Comparison of ENCODE assay signal across 9 mouse cellular contexts in the genomic region with DNA sequence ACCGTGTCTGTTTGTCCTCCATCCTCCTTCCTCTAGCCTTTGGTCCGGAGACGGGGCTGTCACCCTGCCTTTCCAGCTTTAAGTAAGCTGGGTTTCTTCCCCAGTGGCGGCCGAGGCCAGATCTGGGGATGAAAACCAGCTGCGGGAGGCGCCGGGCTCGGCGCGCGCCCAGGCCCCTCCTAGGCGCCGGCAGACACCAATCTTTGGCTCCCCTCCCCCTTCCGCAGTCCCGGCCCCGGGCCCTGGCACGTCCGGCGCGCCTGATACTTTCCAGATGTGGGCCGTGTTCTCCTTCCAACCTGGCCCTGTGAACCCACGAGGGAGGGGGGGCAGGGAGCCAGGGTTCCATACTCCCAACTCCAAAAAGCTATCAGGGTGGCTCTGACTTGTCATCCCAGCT. TPM values are rescaled to one million over a fixed set of nuclear protein-coding genes. Genes with fewer than 3 reads are reported as not detected.
DNase-seq lines count a peak whose midpoint lies in the region; ATAC-seq lines count a peak whose summit lies in the region.
"Had no signal": no experiment of that assay in that cellular context is flagged by ENCODE, and none has a peak within 500 bp of the region (broad histone marks: within the 10 kb centered on the region; RNA-seq: fewer than 3 reads in every experiment).

No protein-coding gene starts in this region.

- no peak for ATAC-seq in liver, embryonic 15.5 days (ENCODE audit: insufficient read depth)

- intact Hi-C loops in gastrocnemius, postnatal 36 days (cut with DNase I) = loop anchor here (1.0 kb wide), 1 partner anchor 17 kb away; no protein-coding TSS in a partner anchor
- intact Hi-C loops in left cerebral cortex, postnatal 14 days (cut with DNase I) = loop anchor here (2.0 kb wide), 1 partner anchor 16 kb away; a partner anchor contains a TSS

- H3K4me3 ChIP-seq in brown adipose tissue, adult 24 weeks (ENCODE audit: insufficient read depth, low read depth, low read length) = no peak overlapping the region; the same call in 1 of the 2 replicates
- H3K4me3 ChIP-seq in liver, embryonic 15.5 days (replicated peaks) = no peak overlapping the region

- no peaks in the 10 kb centered on the region for H3K4me1 ChIP-seq in brown adipose tissue, adult 24 weeks (ENCODE audit: control insufficient read depth, insufficient read depth, insufficient read length, low read length)
- peaks cover 25% of the 10 kb centered on the region for H3K4me1 ChIP-seq in liver, embryonic 15.5 days (replicated peaks)

- WGBS in liver, embryonic 15.5 days (ENCODE audit: insufficient replicate concordance) = 3% methylated on average over 23 of the region's 23 CpGs

- peak; percentile 92 for DNase-seq in 3T3-L1 (ENCODE audit: low read depth, low spot score)
- DNase-seq in gastrocnemius, postnatal 36 days = peak; percentile 73 to 87
- peak; percentile 47 for DNase-seq in induced T-regulatory cell, adult 2 months (ENCODE audit: low read depth)
- DNase-seq in skeletal muscle tissue, adult 2 months (ENCODE audit: low read depth, low spot score) = peak; percentile 89
- no peak for DNase-seq in left cerebral cortex, postnatal 14 days (ENCODE audit: low spot score in 2 of 2)
- no peak for DNase-seq in layer of hippocampus, postnatal 10 days (ENCODE audit: low spot score in 2 of 2)

- H3K9me3 ChIP-seq in liver, embryonic 15.5 days (replicated peaks) = peaks cover 5% of the 10 kb centered on the region

- peak overlapping the region; percentile 58 for H3K27ac ChIP-seq in brown adipose tissue, adult 24 weeks (replicated peaks; ENCODE audit: low read depth, low read length)
- no peak overlapping the region for H3K27ac ChIP-seq in liver, embryonic 15.5 days (replicated peaks)

- peaks cover 97% of the 10 kb centered on the region for H3K27me3 ChIP-seq in liver, embryonic 15.5 days

- H3K36me3 ChIP-seq in liver, embryonic 15.5 days (replicated peaks) = no peaks in the 10 kb centered on the region

- H3K9ac ChIP-seq in liver, embryonic 15.5 days = no peak overlapping the region

- H3K4me2 ChIP-seq in liver, embryonic 15.5 days = 0 out of 2 replicates have a peak overlapping the region, but pooled peaks have one; percentile 75

RNA-seq across cellular contexts. Expression of a gene that starts 0.6 kb away (rescaled TPM):
- not detected in 2 replicates for polyA plus RNA-seq in brown adipose tissue, adult 24 weeks (2012; ENCODE audit: insufficient read depth, insufficient read length, missing spikeins)
- total RNA-seq in gastrocnemius, postnatal 36 days (2021) = under 1 TPM in 1 of 2 experiments, not detected in 1; 0.54 TPM
- 0.13 TPM in 2 replicates for polyA plus RNA-seq in liver, embryonic 15.5 days (2015; fragmentation: Nextera tagmentation; extraction: Ambion mirVana)
- total RNA-seq in left cerebral cortex, postnatal 14 days (2021) = 1 to 10 TPM; 1.2 to 1.5 TPM
- total RNA-seq in layer of hippocampus, postnatal 10 days (2021) = 1 to 10 TPM in 1 of 2 experiments, under 1 TPM in 1; 0.94 to 1.3 TPM
- total RNA-seq: neutrophil, adult 5-6 weeks had no signal

RNA-seq across cellular contexts. Expression of a gene that starts 15.3 kb away (rescaled TPM):
- polyA plus RNA-seq in brown adipose tissue, adult 24 weeks (2012; ENCODE audit: insufficient read depth, insufficient read length, missing spikeins) = 1.9 and 2.8 TPM in 2 replicates
- total RNA-seq in gastrocnemius, postnatal 36 days (2021) = 1 to 10 TPM; 1.1 to 1.2 TPM
- 1.2 TPM in 2 replicates for polyA plus RNA-seq in liver, embryonic 15.5 days (2015; fragmentation: Nextera tagmentation; extraction: Ambion mirVana)
- total RNA-seq in left cerebral cortex, postnatal 14 days (2021) = under 1 TPM in 1 of 2 experiments, not detected in 1; 0.11 TPM
- total RNA-seq in layer of hippocampus, postnatal 10 days (2021) = not detected

RNA-seq across cellular contexts. Expression of a gene that starts 15.8 kb away (rescaled TPM):
- polyA plus RNA-seq in brown adipose tissue, adult 24 weeks (2012; ENCODE audit: insufficient read depth, insufficient read length, missing spikeins) = 0.79 and 2.1 TPM in 2 replicates
- 1 to 10 TPM; 2.0 TPM for total RNA-seq in gastrocnemius, postnatal 36 days (2021)
- 0.14 and 0.17 TPM in 2 replicates for polyA plus RNA-seq in liver, embryonic 15.5 days (2015; fragmentation: Nextera tagmentation; extraction: Ambion mirVana)
- 100 to 1,000 TPM; 130 to 141 TPM for total RNA-seq in left cerebral cortex, postnatal 14 days (2021)
- total RNA-seq in layer of hippocampus, postnatal 10 days (2021) = 10 to 100 TPM; 95.0 to 96.3 TPM

RNA-seq across cellular contexts. Expression of a gene that starts 33.0 kb away (rescaled TPM):
- 210 and 222 TPM in 2 replicates for polyA plus RNA-seq in brown adipose tissue, adult 24 weeks (2012; ENCODE audit: insufficient read depth, insufficient read length, missing spikeins)
- total RNA-seq in gastrocnemius, postnatal 36 days (2021) = 100 to 1,000 TPM; 297 to 327 TPM
- 79.0 and 83.9 TPM in 2 replicates for polyA plus RNA-seq in liver, embryonic 15.5 days (2015; fragmentation: Nextera tagmentation; extraction: Ambion mirVana)
- 1,000 to 10,000 TPM; 2,088 to 2,136 TPM for total RNA-seq in left cerebral cortex, postnatal 14 days (2021)
- 1,000 to 10,000 TPM; 2,090 to 2,190 TPM for total RNA-seq in layer of hippocampus, postnatal 10 days (2021)

RNA-seq across cellular contexts. Expression of a gene that starts 48.2 kb away (rescaled TPM):
- polyA plus RNA-seq in brown adipose tissue, adult 24 weeks (2012; ENCODE audit: insufficient read depth, insufficient read length, missing spikeins) = 8.5 and 11.3 TPM in 2 replicates
- total RNA-seq in gastrocnemius, postnatal 36 days (2021) = 1 to 10 TPM; 5.1 to 6.5 TPM
- polyA plus RNA-seq in liver, embryonic 15.5 days (2015; fragmentation: Nextera tagmentation; extraction: Ambion mirVana) = 3.2 and 3.8 TPM in 2 replicates
- 1 to 10 TPM; 9.0 to 9.3 TPM for total RNA-seq in left cerebral cortex, postnatal 14 days (2021)
- total RNA-seq in layer of hippocampus, postnatal 10 days (2021) = 1 to 10 TPM; 7.5 to 9.9 TPM

Comparison
In these comparisons a context has a peak if more than half of its experiments do, and no peak if none do; other contexts are left out.
1. DNase-seq: peak in 3T3-L1 (single experiment), gastrocnemius, postnatal 36 days (2 of 2), induced T-regulatory cell, adult 2 months (single experiment) and skeletal muscle tissue, adult 2 months (single experiment); none in left cerebral cortex, postnatal 14 days (0 of 2) and layer of hippocampus, postnatal 10 days (0 of 2).
2. RNA of a gene that starts 15.8 kb away (total RNA-seq): 130 to 141 TPM in left cerebral cortex, postnatal 14 days and 95.0 to 96.3 TPM in layer of hippocampus, postnatal 10 days; 2.0 TPM in gastrocnemius, postnatal 36 days; every median in the first group is over 10 times any median in the second.